Mouse (Mus musculus) G1E-ER4 (cell line): ENCODE data around the gene Evl. TPM values are rescaled to one million over a fixed set of nuclear protein-coding genes. Genes with fewer than 3 reads are reported as not detected.

Experiments
- GATA1 ChIP-seq: IDR thresholded peaks from one replicate; pipeline ENCODE4 v1.8.0; 2012; ENCODE audit warnings: low read length, inconsistent platforms
- polyA plus RNA-seq: library from polyadenylated mRNA; stranded (reverse); fragments of >175 nt; gene quantifications from 2 replicates; pipeline ENCODE4 v1.2.3, GENCODE M21; 2012

Gene Evl
- polyA plus RNA-seq, 1 experiment, result 0.05 TPM

DNA sequence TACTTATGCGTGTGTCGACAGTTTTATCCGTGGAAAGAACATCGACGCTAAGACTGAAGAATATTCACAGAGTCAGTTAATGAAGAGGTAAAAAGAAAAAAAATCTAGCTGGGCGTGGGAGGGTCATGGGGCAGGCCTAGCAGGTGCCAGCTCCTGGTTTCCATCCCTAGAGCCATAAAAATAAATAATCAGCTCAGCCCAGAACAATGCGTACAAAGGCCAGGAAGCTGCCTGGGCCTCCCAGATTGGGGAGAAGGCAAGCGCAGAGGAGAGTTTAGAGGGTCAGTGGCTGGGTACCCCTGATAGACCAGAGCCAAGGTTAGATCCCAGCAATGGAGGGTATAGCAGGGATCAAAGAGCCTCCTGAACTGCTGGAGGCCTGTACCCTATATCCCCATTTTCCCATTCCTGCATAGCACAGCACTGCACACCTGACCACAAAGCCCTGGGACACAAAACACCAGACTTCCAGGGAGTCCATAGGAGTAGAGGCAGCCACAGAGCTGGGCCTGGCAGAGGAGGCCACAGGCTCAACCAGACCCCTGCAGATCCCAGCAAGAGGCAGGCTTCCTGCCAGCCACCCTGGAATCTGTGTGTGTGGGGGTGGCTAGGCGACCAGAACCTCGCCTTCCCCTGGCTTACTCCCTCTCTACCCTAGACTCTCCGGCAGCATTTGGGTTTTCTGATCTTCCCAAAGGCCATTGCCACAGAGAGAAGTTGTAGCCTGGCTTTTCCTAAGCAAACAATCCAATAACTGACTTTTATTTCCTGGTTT lies 144.4 kb downstream of the Evl start:
- no peak for TF ChIP-seq GATA1

DNA sequence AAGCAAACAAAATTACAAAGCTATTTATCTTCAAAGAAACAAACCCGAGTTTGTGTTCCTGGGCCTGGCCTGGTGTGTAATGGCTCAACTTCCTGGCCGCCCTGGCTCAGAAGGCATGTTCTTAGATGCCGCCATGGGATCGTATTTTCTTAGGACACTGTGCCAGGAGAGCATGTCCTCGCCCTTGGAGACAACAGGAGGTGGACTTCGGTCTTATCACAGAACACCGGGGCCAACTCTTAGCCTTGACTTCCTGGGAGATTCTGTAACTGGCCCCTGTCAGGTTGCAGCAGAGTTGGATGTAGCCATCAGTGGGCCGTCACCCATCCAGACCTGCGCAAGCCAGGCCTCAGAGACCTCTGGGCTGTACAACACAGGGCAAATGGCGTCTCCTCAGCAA lies 145.1 kb downstream of the Evl start:
- TF ChIP-seq GATA1, result no peak

DNA sequence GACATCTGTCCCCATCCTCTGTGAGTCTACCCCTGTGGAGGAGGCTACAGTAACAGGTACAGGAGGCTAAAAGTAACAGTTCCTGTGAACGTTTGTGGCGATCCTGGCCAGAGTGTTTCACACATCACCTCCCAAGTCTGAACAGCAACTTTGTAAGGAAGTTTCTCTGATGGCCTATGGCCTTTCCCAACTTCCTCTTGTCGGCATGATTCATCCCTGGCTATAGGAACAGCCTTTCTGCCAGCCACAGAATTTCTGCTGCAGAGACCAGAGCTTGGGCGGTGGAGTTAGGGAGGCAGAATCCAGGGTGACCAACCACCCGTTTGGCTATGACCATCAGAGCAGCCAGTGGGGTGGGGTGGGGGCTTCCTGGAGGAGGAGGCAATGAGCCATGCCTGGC lies 145.5 kb downstream of the Evl start:
- no peak for TF ChIP-seq GATA1

DNA sequence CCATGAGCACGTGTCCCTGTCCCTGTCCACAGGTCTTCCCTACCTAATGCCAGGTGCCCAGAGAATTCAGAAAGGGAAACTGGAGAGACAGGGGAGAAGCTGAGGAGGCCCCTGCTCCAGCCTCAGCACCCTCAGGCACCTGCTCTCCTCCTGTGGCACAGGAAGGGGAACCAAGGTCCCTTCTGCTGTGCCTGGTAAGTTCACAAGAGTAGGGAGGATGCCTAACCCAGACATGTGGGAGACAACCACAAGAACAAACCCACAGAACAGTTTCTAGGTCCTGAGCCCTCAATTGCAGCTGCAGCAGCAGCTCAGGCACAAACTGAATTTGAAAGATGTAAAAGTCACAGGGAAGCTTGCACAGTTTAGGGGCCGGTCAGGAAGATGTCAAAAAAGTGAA lies 146.7 kb downstream of the Evl start:
- no peak for TF ChIP-seq GATA1

DNA sequence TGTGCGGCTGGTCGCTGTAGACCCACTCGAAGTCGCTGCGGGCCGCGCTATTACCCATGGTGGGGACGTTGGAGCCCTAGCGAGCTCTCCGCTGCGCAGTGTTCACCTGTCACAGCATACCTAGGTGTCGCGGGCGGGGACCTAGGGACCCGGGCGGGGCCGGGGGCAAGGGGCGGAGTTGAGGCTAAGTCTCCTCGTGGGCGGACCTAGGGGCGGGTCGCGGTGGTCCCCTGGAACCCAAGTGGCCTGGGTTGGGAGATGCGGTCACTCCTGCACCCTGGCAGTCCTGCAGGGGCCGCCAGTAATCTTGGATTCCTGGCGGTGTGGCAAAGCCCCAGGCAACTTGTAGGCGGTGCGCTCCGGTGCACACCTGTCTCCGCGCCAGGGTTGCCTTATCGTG lies 147.7 kb downstream of the Evl start, which contains the start of gene Degs2:
Gene Degs2 (minus strand): TSS at position 131 of the 400 bp plus-strand sequence.
- no peak for TF ChIP-seq GATA1

DNA sequence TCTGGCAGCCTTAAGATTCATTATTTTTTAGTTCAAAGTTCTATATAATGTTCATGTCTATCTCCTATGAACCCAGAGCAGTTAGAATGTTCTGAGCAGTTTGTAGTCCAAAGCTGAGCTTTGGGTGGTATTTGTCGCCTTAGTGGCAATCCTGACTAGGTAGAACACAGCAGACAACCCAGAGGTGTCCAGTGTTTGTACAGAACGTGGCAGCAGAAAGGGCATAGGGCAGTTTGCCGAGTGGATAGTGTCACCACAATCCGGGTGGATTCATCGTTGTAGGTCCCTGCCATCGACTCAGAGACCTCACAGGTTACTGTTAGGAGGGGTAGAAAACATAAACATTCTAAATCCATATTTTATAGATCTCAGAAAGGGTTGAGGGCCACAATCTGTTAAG lies 151.0 kb downstream of the Evl start:
- TF ChIP-seq GATA1, result no peak

DNA sequence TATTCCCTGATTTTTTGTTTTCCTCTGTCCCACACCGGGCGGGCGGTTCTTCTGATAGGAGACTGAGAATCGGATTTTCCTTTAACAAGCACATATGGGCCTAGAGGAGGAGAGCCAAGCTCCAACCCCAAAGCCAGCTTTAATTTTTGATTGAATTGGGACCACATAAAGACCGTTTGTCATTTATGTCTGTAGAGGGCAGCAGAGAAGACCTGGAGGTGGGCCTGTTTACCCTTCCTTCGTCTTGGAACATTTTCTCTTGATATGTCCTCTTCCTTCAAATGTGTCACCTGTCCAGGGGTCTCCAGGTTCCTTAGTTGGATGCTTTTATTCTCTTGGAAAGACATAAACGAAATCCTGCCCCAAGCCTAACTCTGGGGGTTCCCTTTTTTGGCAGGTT lies 151.6 kb downstream of the Evl start:
- TF ChIP-seq GATA1, result no peak

DNA sequence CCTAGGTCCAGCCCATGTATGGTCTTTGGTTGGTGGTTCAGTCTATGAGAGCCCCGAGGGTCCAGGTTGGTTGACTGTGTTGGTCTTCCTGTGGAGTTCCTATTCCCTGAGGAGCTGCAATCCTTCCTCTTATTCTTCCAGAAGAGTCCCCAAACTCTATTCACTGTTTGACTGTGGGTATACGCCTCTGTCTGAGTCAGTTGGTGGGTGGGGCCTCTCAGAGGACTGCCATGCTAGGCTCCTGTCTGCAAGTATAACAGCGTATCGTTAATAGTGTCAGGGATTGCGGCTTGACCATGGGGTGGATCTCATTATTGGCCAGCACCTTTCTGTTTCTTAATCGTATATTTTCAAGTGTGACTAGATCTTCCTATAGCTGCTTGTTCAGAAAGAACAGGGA lies 154.9 kb downstream of the Evl start:
- no peak for TF ChIP-seq GATA1

DNA sequence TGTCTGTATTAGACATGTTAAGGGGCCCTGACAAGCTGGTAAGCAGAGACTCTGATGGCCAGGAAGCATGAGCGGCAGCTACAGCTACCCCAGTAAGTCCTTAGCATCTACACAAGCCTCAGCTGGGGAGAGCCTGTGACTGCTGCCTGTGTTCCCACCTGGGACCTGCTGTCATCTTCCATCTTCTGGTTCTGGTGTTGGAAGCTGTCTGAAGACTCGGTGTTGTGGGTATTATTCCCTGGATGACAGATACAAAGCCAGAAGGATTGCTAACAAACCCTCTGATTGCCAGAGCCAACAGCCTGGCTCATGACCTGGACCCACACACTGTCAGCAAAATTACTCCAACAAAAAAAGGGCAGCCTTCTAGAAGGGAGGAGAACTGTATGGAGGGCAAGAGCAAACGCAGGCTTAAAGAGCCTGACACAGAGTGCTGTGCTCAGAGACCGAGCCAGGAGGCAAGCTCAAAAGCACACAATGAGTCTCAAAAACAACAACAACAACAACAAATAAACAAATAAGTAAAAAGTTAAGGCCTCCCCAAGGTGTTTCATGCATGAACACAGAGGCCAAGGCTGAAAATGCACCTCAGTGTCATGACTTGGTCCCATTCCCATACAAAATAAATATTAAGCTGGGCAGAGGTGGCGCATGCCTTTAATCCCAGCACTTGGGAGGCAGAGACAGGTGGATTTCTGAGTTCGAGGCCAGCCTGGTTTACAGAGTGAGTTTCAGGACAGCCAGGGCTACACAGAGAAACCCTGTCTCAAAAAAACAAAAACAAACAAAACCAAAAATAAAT lies 155.6 kb downstream of the Evl start:
- TF ChIP-seq GATA1, result no peak

DNA sequence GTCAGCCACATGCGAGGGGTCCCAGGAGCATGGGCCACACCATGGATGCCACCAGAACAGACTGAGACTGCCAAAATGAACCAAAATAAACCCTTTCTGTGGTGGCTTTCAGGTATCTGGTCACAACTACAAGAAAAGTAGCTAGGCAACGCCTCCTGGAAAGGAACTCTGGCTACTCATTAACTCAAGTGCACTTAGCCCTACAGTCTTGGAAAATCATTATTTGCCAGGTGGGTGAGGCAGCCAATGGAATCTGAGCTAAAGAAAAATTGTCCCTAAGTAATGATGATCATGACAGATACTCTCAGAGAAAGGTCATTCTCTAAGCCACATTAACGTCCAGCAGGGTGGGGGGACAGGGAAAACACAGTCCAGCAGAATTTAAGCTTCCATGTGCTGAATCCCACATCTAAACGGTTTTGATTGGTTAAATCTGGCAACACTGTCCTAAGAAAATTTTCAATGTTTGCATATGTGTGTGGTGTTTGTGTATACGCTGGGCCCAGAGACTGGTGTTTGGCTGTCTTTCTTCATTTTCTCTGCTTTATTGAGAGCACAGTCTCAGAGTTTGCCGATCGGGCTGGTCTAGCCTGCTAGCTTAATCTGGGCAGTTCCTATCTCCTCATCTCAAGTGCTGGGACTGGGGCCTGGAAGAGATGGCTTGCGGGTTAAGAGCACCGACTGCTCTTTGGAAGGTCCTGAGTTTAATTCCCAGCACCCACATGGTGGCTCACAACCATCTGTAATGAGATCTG lies 156.5 kb downstream of the Evl start:
- no peak for TF ChIP-seq GATA1

DNA sequence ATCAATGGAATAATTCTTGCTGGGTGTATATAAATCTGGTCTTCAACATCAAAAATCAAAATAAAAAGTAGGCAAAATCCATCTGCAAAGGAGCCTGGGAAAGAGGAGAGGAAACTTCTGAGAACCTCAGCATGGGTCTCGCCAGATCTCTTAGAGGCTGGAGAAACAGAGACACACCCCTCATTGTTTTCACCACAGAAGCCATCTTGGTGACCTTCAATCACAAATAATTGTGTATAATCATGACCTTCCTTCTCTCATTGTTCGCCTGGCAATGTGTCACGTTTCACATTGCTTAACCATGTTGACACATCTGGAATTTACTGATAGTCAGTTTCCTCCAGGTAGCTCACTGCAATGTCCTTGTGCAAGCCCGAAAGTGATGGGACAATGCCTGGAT lies 158.0 kb downstream of the Evl start:
- no peak for TF ChIP-seq GATA1

DNA sequence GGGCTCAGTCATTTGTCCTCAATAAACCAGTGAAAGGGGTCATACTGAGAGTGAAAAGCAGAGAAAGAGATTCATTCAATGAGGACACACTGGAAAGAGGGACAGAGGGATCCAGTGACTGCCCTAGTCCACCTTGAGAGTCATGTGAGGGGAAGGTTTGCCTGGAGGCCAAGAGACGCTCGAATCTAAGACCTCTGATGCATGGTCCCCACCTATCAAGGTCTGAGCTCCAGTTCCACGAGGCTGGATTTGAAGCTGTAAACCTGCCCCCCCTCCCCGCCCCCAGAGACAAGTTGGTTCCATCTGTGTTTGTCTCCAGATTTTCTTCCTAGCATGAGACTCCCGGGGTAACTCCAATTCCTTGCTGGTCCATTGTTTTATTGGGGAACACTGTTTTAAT lies 161.3 kb downstream of the Evl start:
- TF ChIP-seq GATA1, result no peak

DNA sequence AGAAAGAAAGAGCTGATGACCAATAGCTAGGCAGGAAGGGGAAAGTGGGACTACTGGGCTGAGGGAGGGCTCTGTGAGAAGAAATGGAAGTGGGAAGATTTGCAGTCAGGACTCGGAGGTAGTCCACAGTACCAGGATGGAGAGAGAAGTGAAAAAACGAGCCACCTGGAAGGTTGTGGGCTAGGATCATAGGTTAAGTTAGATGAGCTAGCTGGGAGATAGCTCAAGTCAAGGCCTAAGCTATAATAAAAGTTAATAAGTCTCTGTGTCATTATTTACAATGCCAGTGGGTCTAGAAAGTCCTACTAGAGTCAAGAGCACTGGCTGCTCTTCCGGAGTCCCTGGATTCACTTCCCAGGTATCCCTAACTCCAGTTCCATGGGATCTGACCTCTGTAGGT lies 164.0 kb downstream of the Evl start:
- no peak for TF ChIP-seq GATA1

DNA sequence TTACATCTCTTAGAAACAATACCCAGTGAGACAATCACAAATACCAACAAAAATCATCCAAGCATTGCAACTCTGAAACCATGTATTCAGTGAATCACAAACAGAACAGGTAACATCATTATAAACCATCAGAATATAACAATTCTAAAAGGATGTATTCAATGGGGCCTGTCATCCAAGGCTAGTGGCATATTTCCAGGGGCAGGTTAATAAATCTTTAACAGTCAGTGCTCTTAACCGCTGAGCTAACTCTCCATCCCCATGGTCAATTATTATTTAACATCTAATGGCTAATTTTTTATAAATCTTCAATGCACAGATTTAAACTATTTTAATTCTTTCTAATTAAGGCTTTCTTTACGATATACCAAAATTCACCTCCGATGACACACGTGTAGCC lies 167.9 kb downstream of the Evl start:
- no peak for TF ChIP-seq GATA1

DNA sequence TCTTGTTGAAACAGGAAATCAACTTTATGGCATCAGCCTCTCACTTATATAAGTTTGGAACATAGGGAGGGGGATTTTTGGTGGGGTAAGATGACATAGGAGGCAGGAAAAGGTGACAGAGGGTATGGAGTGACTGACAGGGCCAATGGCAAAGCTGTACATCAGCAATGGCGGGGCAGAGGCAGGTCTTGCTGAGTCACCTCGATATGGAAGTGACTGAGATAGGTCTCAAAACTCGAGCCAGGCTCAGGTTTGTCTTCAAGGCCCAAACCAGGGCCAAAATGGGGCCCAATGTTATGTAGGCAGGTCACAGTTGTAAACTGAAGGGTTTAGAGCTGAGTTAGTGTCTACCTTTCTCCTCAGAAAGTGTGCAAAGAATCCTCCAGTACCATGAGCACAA lies 169.3 kb downstream of the Evl start:
- no peak for TF ChIP-seq GATA1

DNA sequence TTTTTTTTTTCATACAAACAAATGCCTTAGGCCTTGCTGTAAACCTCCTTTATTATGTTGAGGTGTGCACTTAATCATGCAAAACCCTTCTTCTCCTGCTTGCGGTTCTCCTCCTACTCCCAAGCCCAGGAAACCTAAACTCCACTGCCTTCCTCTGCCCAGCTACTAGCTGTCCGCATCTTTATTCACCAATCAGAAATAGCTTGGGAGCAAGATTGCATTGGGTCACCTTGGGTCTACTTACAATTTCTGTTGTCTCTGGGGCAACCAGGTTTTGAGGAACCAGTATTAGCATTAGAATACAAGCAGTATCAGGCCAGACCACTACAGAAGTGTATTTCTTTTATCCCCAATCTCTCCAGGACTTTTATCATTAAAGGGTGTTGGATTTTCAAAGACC lies 179.9 kb downstream of the Evl start:
- no peak for TF ChIP-seq GATA1

DNA sequence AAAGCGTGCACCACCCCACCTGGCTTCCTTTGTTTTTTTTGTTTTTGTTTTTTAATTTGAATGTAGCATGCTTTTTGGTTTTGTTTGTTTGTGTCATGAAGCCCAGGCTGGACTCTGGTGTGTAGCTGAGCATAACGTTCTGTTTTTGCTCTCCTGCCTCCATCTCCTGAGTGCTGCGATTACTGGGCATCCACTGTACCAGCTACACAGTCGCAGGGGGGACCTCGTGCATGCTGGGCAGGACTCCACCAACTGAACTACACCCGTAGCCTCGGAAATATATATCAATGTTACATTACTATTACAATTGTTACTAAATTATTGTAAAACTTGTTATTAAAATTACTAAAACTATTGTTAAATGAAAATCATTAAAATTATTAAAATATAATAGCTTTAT lies 183.3 kb downstream of the Evl start:
- TF ChIP-seq GATA1, result no peak

Other genes starting within 250 kb of the Evl start
- gene Hhipl1, start 248.4 kb upstream of the Evl start, polyA plus RNA-seq, result not detected in 2 replicates
- gene Cyp46a1, start 220.3 kb upstream of the Evl start, polyA plus RNA-seq, result not detected in 2 replicates
- not detected in 2 replicates for gene Eml1, start 183.8 kb upstream of the Evl start, polyA plus RNA-seq
- gene Degs2, start 147.6 kb downstream of the Evl start, polyA plus RNA-seq, result not detected in 2 replicates
- 52.9 and 62.6 TPM in 2 replicates for gene Yy1, start 238.3 kb downstream of the Evl start, polyA plus RNA-seq